Mouse (Mus musculus) intestine, embryonic 14.5 days (tissue): ENCODE measurements around the gene Kbtbd7. TPM values are rescaled to one million over a fixed set of nuclear protein-coding genes. Genes with fewer than 3 reads are reported as not detected.
"Not testable (repeated sequence)": the region's sequence is repeated elsewhere in the genome, so short reads cannot be mapped to it uniquely, and the experiment has no call there.

Source experiments
- ATAC-seq: fragments of 200-750 bp; cut with Nextera tagmentation; replicated peaks from 2 replicates; pipeline ENCODE4 v1.8.0; 2017; ENCODE audit warnings: low read depth, moderate number of reproducible peaks, moderate TSS enrichment, moderate library complexity; ENCODE audit not compliant: low FRiP score, low TSS enrichment
- DNase-seq: peaks from one replicate; pipeline ENCODE4 v3.0.0-alpha.2; 2018; ENCODE audit warnings: low spot score
- H3K27ac ChIP-seq: fragments of 300-500 bp; sonication (generic); 2 replicates; pipeline ENCODE4 v1.5.1; 2014; ENCODE audit warnings: low read depth, mild to moderate bottlenecking, control low read depth
- H3K27me3 ChIP-seq: fragments of 300-500 bp; sonication (generic); replicated peaks from 2 replicates; pipeline ENCODE4 v1.6.1; 2014; ENCODE audit warnings: low read length, control low read depth; ENCODE audit not compliant: control insufficient read depth, insufficient read depth
- H3K36me3 ChIP-seq: fragments of 300-500 bp; sonication (generic); 2 replicates; pipeline ENCODE4 v1.6.1; 2014; ENCODE audit warnings: low read length, control low read depth; ENCODE audit not compliant: control insufficient read depth, insufficient read depth
- H3K4me1 ChIP-seq: fragments of 300-500 bp; sonication (generic); replicated peaks from 2 replicates; pipeline ENCODE4 v1.6.1; 2014; ENCODE audit warnings: low read length, control low read depth, mixed read lengths; ENCODE audit not compliant: control insufficient read depth, insufficient read depth
- H3K4me2 ChIP-seq: fragments of 300-500 bp; sonication (generic); 2 replicates; pipeline ENCODE4 v1.6.1; 2014; ENCODE audit warnings: low read length
- H3K4me3 ChIP-seq: fragments of 300-500 bp; sonication (generic); 2 replicates; pipeline ENCODE4 v1.5.1; 2014; ENCODE audit warnings: low read depth, low read length, control low read depth, mixed read lengths
- H3K9ac ChIP-seq: fragments of 300-500 bp; sonication (generic); 2 replicates; pipeline ENCODE4 v1.6.1; 2014; ENCODE audit warnings: mild to moderate bottlenecking, low read length
- H3K9me3 ChIP-seq: fragments of 300-500 bp; sonication (generic); 2 replicates; pipeline ENCODE4 v1.6.1; 2016; ENCODE audit warnings: low read length, control low read depth; ENCODE audit not compliant: control insufficient read depth
- WGBS: fragments of 180-500 bp; shearing (Covaris S2); extraction: QIAGEN DNeasy Blood & Tissue Kit; methylation state at CpG from one replicate; pipeline ENCODE4 v1.1.7; 2014; 5-methylcytosine and 5-hydroxymethylcytosine counted together
- polyA plus RNA-seq: library from polyadenylated mRNA; unstranded; fragments of >200 nt; fragmentation: Nextera tagmentation; extraction: Ambion mirVana; gene quantifications from 2 replicates; pipeline ENCODE4 v1.2.1, GENCODE M21; 2014

Kbtbd7 gene
- polyA plus RNA-seq, 1 experiment from 2014 or later: 14.4 TPM

DNA sequence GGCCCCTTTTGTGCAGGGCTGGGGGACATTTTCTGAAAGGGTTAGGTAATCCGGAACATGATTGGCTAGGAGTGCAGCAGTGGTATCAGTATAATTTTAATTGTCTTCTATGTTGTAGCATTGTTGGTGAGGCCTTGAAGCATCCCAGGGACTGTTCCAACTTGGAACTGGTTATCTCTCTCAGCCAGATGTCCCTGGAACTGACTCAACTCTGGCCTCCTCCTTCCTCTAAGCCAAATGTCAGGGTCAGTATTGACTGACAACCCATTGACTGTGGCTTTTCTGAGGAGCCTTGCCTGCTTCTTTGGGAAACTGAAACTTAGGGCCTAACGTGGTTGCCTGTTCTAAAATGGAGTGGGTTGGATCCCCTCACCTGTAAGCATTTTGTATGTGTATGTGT lies 14.3 kb downstream of the Kbtbd7 start:
- Histone ChIP-seq H3K9me3 (0 out of 2 replicates have a peak, but pooled peaks cover 3% of the 10 kb centered on the region), H3K4me1 (no peaks in the 10 kb centered on the region), H3K27ac (no peak overlapping the region), H3K4me3 (no peak overlapping the region), H3K27me3 (no peaks in the 10 kb centered on the region), H3K36me3 (no peaks in the 10 kb centered on the region), H3K9ac (no peak overlapping the region), H3K4me2 (no peak overlapping the region)
- 84% methylated on average over 2 of the region's 2 CpGs for WGBS
- DNase-seq (no peak), ATAC-seq (no peak)

GRCm38 (mm10) chr14:79441441-79441840 lies 15.1 kb downstream of the Kbtbd7 start:
- ATAC-seq (no peak), DNase-seq (no peak)
- Histone ChIP-seq H3K27ac (no peak overlapping the region), H3K9ac (no peak overlapping the region), H3K4me1 (no peaks in the 10 kb centered on the region), H3K9me3 (0 out of 2 replicates have a peak, but pooled peaks cover 3% of the 10 kb centered on the region), H3K4me3 (no peak overlapping the region), H3K36me3 (no peaks in the 10 kb centered on the region), H3K27me3 (no peaks in the 10 kb centered on the region), H3K4me2 (no peak overlapping the region)
- 83% methylated on average over 5 of the region's 5 CpGs for WGBS

DNA sequence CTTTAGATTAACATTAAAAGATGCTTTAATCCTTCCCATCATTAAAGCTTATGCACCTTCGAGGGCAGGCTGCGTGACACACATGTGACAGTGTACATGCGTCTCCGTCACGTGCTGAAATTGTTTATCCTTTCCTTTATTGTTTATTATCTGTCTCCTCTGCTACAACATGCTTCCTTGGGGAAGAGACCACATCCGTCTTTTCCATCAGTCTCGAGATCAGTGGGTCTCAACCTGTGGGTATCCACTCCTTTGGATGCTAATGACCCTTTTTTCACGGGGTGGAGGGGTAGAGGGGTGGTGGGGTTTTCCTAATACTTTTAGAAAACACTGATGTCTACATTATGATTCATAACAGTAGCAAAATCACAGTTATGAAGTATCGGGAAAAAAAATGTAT lies 18.3 kb downstream of the Kbtbd7 start:
- Histone ChIP-seq H3K27ac (no peak overlapping the region), H3K4me3 (no peak overlapping the region), H3K9me3 (0 out of 2 replicates have a peak, but pooled peaks cover 3% of the 10 kb centered on the region), H3K27me3 (no peaks in the 10 kb centered on the region), H3K4me2 (no peak overlapping the region), H3K36me3 (no peaks in the 10 kb centered on the region), H3K4me1 (no peaks in the 10 kb centered on the region), H3K9ac (no peak overlapping the region)
- ATAC-seq (no peak), DNase-seq (no peak)
- 81% methylated on average over 9 of the region's 9 CpGs for WGBS

GRCm38 (mm10) chr14:79445055-79445620 lies 18.8 kb downstream of the Kbtbd7 start:
- no peak for DNase-seq
- no peak overlapping the region for H3K4me3 ChIP-seq
- H3K4me2 ChIP-seq: no peak overlapping the region
- WGBS: 74% methylated on average over 16 of the region's 16 CpGs
- H3K27ac ChIP-seq: no peak overlapping the region
- ATAC-seq: no peak
- H3K4me1 ChIP-seq: no peaks in the 10 kb centered on the region
- no peaks in the 10 kb centered on the region for H3K9me3 ChIP-seq
- no peaks in the 10 kb centered on the region for H3K27me3 ChIP-seq
- H3K9ac ChIP-seq: no peak overlapping the region
- no peaks in the 10 kb centered on the region for H3K36me3 ChIP-seq

DNA sequence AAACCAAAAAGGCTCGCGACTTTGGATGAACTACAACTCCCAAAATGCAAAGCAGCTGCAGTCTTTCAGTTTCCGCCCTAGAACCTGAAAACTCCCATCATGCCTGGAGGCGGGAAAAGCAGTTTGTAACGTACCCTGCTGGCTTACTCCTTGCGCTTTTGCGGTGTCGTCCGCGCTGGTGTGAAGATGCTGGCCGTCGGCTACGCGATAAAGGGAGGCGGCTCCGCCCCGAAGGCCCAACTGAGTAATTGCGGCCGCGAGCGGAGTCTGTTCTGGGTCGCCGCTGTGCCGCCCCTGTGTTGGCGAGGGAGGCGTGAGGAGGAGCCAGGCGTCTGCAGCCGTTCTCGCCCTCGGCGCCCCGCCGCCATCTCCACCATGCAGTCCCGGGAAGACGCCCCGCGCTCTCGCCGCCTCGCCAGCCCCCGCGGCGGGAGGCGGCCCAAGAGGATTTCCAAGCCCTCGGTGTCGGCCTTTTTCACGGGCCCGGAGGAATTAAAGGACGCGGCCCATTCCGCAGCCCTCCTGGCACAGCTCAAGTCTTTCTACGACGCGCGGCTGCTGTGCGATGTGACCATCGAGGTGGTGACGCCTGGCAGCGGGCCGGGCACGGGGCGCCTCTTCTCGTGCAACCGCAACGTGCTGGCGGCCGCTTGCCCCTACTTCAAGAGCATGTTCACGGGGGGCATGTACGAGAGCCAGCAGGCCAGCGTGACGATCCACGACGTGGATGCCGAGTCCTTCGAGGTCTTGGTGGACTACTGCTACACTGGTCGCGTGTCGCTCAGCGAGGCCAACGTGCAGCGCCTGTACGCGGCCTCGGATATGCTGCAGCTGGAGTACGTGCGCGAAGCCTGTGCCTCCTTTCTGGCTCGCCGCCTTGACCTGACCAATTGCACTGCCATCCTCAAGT lies 25.6 kb downstream of the Kbtbd7 start, which contains the start of gene Kbtbd6:
Gene Kbtbd6, plus strand, starts transcription at position 155 of the 910 bp plus-strand sequence.
- WGBS: 13% methylated on average over 40 of the region's 89 CpGs
- H3K9me3 ChIP-seq, H3K27me3 ChIP-seq, H3K36me3 ChIP-seq, H3K4me1 ChIP-seq: not testable (repeated sequence)
- DNase-seq: peak; percentile 90
- peak within 1 kb of the TSS; percentile 38 for H3K9ac ChIP-seq
- peak within 1 kb of the TSS; percentile 47 for H3K4me3 ChIP-seq
- peak within 1 kb of the TSS; percentile 55 for H3K4me2 ChIP-seq
- ATAC-seq: peak; percentile 79
- H3K27ac ChIP-seq: 0 out of 2 replicates have a peak within 1 kb of the TSS, but pooled peaks have one; percentile 22

GRCm38 (mm10) chr14:79452591-79452934 lies 26.3 kb downstream of the Kbtbd7 start:
- WGBS: 95% methylated on average over 5 of the region's 10 CpGs
- not testable (repeated sequence) for H3K9me3 ChIP-seq, H3K27ac ChIP-seq, H3K4me3 ChIP-seq, DNase-seq, H3K4me2 ChIP-seq, H3K36me3 ChIP-seq, H3K27me3 ChIP-seq, H3K9ac ChIP-seq, H3K4me1 ChIP-seq, ATAC-seq

- Histone ChIP-seq H3K36me3 (peaks cover 41% of the 10 kb centered on the region), H3K4me1 (no peaks in the 10 kb centered on the region), H3K4me2 (no peak overlapping the region), H3K27me3 (no peaks in the 10 kb centered on the region), H3K9ac (no peak overlapping the region), H3K27ac (no peak overlapping the region), H3K4me3 (no peak overlapping the region), H3K9me3 (no peaks in the 10 kb centered on the region)
- ATAC-seq (no peak), DNase-seq (no peak)
- 96% methylated on average over 1 of the region's 1 CpGs for WGBS
Observed at GRCm38 (mm10) chr14:79460401-79460800, 34.1 kb downstream of the Kbtbd7 start.

DNA sequence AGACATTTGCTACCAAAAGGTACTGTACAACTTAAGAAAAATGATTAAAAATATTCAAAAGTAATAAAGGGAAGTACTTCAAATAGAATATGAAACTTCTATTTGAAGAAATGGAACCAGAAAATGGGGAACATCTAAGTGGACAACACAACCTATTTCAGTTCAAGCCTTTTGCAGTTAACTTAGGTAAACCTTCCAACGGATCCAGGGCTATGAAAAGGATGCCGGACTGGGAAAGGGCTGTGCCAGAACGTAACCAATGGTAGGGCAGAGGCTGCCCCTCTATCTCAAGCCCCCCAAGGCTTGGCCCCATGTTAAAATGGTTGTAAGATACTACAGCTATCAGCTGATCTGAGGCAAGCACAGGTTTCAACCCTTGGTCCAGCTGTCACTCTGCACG lies 34.7 kb downstream of the Kbtbd7 start:
- no peaks in the 10 kb centered on the region for H3K9me3 ChIP-seq
- no peak overlapping the region for H3K4me2 ChIP-seq
- 95% methylated on average over 4 of the region's 4 CpGs for WGBS
- DNase-seq (peak; percentile 44), ATAC-seq (no peak)
- peaks cover 47% of the 10 kb centered on the region for H3K36me3 ChIP-seq
- no peak overlapping the region for H3K9ac ChIP-seq
- no peak overlapping the region for H3K4me3 ChIP-seq
- H3K27me3 ChIP-seq: no peaks in the 10 kb centered on the region
- H3K4me1 ChIP-seq: no peaks in the 10 kb centered on the region
- H3K27ac ChIP-seq: no peak overlapping the region
